Mouse (Mus musculus) adrenal gland, postnatal 25 days (tissue): Measurements from ENCODE around the gene Pknox2. TPM values are rescaled to one million over a fixed set of nuclear protein-coding genes. Genes with fewer than 3 reads are reported as not detected.

Experiments used
- DNase-seq: peaks from one replicate; pipeline ENCODE4 v3.0.0; 2021; ENCODE audit warnings: mixed read lengths
- total RNA-seq: library from RNA; stranded (reverse); gene quantifications from 2 replicates; pipeline ENCODE4 v1.2.3, GENCODE M21; 2021

Pknox2 gene
- total RNA-seq, 1 experiment from 2014 or later: 1.9 TPM

DNA sequence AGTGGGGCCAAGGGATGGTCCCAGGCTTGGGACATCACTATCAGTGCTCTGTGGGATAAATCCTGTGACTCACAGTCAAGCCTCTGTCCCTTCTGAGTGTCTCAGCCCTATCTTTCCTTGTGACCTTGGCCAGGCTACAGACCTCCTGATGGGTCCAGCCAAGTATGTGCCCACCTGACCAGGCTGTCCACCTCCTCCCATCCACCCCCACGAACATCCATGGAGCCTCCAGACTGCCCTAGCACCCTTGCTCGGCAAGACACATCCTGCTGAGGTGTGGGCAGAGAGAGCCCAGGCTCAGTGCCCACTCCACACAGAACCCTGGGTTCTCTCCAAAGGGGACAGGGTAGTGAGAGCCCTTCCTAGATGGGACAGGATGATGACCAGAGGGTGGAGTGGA is 204.6 kb downstream of the Pknox2 start:
- no peak for DNase-seq

DNA sequence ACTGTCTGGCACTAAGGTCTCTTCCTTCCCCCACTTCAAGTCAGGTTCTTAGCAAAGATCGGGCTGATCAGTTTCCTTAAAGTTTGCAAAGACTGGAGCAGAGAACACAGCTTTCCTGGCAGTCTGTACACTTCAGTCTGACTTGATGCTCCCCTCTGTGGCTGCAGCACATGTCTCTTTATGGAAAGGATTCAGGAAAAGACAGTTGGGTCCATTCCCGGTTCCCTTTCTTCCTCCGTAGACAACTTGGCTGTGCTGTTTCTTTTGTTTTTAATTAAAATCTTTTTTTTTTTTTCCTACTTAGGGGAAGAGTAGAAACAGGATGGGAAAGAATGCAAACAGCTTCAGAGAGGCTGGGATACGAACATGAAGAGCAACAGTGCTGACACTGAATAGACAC is 205.1 kb downstream of the Pknox2 start:
- DNase-seq: no peak

DNA sequence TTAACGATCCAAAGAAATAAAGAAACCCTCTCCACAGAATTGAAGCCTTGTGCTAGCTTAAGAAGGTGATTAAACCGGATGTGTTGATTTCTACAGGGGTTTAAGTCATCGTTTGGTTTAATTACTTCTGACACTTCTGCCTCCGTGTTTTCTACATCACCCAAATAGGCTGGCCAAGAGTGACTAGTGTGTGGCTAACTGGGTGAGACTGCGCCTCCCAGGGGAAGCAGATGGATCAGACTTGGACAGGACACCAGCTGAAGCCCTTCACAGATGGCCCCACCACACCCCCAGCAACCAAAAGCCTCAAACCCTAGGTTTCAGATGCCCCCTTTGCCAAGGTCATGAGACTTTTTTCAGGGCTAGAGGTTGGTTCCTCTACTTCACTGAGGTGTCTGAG is 205.6 kb downstream of the Pknox2 start:
- no peak for DNase-seq

DNA sequence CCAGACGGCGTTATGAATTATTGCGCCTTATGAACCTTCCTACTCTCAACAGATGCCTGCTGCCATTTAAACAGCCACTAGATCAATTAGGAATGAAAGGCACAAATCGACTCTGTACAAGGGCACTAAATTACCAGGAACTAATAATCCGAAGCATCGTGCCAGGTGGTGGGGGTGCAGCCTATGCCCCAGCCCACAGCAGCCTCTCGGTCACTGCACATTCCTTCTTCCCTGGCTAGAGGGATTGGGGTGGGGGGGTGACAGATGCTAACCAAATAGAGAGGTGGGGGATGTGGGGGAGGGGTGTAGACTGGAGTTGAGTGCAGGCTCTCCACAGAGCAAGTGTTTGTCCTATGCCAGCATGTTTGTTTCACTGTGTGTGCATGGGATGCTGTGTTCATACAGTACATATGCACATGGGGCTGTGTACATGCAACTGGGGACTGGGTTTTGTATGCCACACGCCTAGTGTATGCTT is 208.6 kb downstream of the Pknox2 start:
- no peak for DNase-seq

DNA sequence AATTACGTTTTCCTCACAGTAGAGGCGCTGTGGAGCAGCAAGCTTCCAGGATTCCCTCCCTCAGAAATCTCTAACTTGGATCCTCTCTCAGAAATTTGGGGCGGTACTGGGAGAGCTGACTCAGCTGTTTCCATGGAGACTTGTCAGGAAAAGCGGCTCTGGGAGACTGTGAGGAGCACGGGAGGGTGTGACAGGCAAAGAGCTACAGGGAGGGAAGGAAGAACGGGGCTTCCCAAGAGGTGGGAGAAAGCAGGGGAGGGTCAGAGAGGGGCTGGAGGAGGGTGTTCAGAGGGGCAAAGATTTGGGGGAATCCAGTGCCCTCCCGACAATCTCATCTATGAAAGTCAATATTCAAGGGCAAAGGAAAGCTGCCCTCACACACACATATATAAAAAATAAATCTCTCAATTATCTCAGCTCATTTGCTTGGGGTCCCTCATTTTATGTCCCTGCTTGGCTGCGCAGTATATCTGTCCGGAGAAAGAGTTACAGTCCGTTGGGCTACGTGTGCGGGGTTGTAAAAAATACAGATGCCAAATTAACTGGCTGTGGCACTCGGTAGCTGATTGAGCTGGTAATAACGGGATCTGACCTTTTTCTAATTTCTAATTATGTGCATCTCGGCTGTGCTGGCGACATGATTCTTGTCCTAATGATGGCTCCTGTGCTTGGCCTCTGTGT is 213.3 kb downstream of the Pknox2 start:
- peak; percentile 66 for DNase-seq

DNA sequence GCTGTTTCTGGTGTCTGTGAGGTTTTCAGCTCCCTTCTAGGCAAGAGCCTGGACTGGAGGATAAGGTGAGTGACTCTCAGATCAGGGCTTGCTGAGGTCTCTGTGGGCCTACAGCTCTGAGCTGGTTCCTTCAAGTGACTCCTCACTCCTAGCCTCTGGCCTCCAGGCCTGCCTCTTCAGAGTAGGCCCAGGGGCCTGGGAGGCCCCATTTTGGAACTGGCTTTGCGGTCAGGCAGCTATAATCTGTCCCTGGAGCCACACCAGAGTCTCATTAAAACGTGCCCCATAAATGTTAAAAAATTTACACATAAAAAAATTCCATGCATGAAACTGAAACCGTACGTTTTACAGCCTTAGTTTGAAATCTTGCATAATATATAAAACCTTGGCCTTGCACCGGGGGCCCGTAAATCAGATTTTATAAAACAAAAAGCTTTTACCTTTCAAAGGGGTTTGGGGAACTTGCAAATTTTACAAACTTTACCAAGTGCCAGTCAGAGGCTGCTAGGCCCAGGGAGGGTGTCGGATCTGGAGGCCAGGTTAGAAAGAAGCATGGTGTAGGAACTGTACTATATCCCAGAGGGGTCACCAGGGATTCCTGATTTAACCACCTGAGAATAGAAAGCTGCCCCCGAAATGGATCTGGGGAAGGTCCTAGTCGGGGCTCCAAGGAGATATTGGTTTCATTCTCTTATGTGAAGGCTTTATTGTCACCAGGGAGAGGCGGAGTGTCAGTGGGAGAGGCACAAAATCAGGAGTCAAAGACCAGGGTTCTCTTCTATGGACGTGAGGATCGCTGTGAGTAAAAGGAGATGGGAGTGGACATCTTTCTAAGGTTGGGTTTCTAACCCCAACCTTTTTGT is 214.0 kb downstream of the Pknox2 start:
- DNase-seq: no peak

DNA sequence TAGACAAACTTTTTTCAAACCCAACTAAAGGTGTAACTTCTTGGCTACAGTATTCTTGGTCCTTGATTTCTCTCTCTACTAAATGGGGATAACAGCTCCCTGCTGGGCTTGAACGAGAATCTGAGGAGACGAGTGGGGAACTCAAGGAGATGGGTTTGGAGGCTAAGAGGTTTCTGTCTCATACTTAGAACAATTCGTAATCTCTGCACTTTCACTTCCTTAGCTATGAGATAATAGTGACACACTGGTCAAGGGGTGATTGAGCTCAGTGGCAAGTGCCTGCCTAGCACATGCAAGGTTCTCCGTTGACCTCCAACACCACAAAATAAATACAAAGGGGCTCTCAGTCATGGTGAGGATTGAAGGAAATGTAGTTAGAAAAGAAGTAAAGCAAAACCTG is 215.6 kb downstream of the Pknox2 start:
- no peak for DNase-seq

DNA sequence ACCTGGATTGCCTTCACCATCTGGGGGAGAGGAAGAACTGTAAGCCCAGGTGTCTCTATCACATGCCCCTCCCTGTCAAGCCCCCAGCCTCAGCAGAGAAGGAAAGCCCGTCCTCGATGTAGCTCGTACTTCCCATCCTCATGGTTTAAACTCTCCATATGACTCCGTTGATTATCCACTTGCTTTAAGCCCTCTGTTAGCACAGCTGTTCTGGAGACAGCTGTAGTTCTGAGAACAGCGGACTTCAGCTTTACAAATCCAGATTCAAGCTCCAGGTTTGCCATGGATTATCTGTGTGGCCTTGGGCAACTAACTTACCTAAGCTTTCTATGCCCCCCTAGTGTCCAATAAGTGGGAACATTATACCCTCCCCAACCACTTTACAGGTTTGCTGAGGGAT is 223.5 kb downstream of the Pknox2 start:
- no peak for DNase-seq

DNA sequence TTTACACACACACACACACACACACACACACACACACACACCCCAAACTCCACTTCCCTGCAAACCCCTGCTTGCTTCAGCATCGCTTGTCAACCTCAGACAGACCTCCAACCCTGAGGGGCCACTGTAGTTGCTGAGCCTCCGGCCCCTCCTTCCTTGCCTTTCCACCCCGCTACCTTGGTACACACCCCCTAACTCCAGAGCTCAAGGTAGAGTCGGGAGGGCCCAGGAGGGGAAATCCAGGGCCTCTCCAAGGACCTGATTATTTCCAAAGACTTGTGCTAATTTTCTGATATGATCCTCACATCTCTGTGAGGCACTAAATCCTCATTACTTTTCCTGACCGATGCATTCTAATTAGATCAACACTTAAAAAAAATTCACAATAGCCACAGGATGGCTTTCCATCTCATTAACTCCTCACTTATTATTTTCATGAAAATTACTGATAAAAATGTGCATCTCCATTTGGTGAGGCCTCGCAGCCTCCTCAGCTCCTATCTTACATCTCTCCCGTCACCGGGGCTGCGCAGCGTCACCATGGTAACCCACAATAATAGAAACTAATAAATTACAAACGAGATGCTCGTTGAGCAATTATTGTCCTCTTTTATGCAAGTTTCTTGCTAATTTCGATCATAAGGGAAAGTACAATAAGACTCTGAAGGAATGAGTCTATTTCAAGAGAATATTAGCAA is 225.3 kb downstream of the Pknox2 start:
- no peak for DNase-seq

DNA sequence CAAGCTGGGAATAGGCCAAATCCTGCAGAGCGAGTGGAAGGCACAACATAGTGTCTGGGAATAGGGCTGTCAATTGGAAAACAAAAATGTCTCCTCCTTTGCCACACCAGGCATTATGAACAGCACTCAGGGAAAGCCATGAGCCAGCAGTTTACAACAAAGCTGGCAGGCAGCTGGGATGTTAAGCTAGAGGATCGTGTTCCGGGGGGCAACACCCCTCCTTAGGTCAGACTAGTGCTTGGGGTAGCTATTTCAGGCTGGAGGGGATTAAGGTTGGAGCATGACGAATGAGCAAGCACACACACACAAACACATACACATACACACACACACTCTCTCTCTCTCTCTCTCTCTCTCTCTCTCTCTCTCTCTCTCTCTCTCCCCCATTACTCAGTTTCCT is 227.7 kb downstream of the Pknox2 start:
- no peak for DNase-seq

DNA sequence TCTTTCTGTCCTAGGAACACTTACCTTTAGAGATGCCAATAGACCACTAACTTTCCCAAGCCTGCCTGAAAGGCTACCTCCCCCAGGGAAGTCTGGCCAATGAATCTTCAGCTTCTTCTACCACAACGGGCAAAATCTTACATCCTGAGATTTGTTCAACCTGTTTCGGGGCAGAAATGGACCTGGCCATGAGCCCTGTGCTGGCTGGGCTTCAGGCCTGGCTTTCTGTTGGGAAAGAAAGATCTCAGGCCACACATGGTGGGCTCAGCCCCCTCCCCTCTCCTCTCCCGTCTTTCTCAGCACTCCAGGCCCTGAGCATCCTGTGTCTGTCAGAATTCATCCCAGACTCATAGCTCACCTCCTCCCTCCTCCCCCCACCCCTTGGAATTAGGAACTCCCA is 228.6 kb downstream of the Pknox2 start:
- DNase-seq: no peak

DNA sequence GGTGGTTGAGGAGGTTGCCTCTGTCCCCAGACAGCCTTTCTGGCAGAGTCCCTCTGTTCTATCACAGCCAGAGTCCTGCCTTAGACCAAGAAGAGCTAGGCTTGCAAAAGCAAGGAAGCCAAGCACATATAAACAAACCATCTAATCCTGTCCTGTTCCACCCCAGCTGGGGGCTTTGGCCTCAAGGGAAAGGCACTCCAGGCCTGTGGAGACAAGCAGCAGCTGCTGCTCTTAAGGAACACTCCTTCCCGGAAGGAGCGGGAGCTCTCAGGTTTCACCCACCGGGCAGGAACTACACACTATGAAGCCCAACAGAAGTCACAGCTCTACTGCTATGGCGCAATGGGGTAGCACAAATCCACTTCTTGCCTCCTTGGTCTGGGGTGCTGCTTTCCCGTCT is 230.3 kb downstream of the Pknox2 start:
- DNase-seq: no peak

DNA sequence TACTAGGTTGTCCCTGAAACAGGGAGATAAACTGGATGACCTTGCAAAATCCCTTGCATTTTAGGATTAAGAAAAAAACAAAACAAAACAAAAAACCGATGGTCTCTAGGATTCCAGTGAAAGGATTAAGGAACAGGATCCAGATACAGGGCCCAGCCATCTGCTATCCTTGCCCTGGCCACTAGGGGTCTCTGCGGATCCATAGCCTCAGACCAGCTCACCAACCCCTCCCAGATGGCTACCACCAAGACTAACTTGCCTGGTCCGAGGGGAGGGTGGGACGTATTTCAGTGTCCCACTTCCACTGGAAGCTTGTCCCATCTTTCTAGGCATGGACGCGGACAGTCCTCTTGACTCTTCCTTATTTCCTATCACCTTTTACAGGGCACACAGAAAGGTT is 230.8 kb downstream of the Pknox2 start:
- DNase-seq: peak; percentile 68

DNA sequence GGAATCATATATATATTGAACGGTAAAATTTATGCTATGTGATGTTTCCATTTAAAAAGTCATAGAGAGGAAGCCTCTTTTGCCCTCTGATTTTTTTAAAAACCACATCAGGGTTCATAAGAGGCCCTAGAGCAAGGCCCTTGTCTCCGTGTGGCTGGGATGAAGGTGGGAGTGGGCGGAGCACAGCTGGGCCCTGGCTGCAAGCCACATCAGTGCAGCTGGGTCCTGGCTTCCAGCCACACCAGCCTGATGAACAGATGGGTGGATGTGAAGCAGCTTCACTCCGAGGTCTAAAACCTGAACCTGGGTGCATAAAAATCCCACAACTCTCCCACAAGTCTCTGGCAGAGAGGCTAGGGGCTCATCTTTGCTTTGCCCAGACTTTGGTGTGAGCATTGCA is 241.8 kb downstream of the Pknox2 start:
- DNase-seq: no peak

DNA sequence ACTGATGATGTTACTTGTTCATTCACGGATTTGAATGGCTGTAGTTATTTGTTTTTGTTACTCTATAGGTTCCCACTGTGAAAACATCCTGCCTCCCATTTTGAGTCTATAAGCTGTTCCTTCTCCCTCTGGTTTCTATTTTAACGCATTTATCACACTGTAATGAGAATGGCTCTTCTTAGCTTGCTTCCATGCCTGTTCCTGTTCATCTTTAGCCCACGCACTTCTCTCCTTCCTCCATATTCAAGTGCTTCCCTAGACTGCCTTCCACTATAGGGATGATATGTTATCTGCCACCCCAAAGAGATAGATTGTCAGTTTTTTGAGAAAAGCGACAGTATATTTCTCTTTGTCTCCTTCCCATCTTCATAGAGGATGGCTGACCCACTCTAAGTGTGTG is 246.7 kb downstream of the Pknox2 start:
- no peak for DNase-seq

DNA sequence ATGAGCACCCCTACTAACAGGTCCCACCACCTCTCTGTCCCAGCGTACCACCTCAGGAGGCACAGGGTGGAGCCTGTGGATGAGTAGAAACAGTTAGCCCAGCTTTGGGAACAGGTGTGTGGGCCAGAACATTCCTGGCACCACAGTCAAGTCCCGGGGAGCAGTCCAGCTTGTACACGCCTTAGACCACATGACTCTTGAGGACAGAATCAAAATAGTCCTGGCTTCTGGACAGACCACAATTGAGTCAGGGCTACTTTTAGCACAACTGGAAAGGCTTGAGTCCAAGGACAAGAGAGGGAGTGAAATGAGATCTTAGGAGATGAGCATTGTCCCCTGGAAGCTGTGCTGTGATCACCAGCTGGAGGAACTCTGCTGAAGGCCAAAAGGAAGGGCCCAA is 248.6 kb downstream of the Pknox2 start:
- no peak for DNase-seq

DNA sequence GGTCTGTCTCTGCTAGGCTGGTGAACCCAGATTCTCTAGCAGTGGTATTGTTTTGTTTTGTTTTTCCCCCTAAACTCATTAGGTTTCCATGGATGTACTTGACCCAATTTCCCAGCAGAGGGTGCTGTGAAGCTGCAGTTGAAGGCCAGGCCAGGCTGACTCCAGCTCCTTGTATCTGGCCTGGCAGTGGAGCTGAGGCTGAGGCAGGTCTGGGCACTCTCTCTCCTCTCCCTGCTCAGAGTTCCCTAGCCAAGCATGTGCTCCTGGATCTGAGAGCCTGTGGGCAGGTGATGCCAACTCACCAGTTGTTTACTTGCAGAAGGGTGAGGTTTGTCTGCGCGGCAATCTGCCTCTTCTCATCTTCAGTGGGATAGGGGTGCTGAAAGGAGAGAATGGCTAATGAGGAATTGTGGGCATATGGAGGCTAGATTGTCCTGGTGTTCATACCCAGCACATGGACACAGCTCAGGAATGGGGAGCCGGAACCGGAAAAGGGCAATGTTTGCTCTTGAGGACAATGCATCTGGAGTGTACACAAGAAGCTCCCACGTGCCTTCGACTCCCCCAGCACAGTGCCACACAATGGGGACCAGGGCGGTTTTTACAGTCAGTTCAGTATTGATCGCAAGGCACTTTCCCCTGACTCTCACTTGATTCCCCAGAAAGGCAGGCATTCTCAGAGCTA is 252.1 kb downstream of the Pknox2 start:
- peak; percentile 46 for DNase-seq

DNA sequence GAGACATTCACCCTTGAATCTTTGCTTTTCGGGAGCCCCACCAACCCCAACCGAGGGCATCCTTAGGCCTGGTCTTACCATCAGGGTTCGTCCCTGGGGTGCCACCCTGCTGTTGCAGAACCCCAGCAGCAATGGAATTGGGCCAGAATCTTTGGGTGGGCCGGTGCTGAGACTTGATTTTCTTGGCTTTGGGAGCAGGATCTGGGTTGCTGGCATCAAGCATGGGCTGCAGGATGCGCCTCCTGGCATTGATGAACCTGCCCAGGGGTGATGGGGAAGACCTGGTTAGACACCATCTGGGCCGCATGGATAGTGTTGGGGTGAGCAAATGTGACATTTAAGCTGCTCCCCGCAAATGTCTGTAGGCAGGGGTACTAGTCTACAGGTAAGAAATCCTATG is 253.0 kb downstream of the Pknox2 start:
- no peak for DNase-seq

DNA sequence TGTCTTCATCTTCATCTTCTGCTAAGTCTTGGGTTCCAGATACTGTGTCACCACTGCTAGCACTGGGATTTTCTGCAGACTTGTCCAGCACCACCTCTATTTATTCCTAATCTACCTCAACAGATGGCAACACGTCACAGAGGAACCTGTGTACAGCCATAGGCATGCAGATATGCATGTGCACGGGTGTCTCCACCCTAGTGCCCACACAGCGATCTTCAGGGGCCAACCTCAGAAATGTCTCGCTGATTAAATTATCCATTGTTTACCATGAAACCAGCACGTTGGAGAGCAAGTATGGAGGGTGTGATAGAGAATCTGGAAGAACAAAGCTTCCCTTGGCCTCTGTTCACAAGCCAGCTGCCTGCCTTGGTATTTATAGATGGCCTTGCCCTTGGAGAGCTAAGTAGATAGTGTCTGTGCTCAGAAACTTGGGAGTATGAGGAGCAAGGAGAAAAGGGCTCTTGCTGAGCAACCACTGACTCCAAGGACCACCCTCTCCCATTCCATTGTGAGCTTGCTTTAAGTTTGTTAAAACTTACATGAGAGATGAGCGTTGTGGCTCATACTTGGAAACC is 253.7 kb downstream of the Pknox2 start:
- no peak for DNase-seq

DNA sequence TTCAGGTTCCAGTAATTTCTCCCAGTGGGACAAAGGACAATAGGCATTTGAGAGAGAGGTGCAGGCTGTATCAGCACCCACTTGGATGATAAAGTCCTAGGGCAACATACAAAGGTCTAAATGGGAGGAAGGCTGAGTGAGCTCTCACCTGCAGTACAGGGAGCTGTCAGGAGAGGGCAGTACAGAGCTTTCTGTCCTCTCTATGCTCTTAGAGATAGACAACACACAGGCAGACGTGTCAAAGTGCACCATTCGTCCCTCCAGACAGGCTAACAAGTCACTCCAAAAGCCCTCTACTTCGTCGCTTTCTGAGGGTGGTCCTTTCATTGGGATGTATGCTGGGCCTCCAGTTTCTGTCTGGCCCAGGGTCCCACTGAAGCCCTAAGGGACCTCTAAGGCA is 256.7 kb downstream of the Pknox2 start:
- DNase-seq: peak; percentile 41

DNA sequence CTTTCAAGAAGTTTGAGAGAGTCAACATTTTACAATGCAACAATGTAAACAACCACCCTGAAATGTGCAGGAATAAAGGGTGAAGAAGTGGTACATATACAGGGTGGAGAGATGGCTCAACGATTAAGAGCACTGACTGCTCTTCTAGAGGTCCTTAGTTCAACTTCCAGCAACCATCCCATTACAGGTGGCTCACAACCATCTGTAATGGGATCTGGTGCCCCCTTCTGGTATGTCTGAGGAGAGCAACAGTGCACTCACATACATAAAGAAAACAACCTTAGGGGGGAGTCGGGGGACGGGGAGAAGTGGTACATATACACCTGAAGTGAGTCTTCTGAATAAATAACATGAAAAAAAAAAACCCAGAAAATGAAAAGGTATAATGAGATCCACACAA is 262.0 kb downstream of the Pknox2 start:
- DNase-seq: peak; percentile 21

DNA sequence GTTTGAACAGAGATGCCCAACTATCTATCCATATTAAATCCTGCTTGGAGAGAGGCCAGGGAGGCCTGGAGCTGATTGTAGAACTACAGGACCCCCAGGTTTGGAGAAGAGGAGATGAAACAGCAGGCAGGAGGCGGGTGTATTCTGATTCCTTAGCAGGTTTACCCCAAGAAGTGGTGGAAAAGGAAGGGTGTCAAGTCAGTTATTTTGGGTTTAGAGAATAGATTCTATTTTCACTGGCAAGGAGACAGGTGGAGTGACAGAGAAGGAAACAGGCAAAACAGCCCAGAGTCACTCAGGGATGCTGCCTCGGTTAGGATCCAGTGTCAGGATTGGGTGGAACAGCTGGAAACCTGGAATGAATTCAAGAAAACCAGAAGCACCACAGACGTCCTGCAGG is 263.6 kb downstream of the Pknox2 start:
- no peak for DNase-seq
